Mouse (Mus musculus): ENCODE data around the gene Tbpl1.

The Tbpl1 gene

GRCm38 (mm10) chr10:22696864-22697263 is 34.9 kb downstream of the Tbpl1 start:
- Histone ChIP-seq H3K36me3 (ENCODE audit: control insufficient read depth, insufficient read depth, low read length, poor library complexity, severe bottlenecking) (no peaks in the 10 kb centered on the region), H3K27me3 (ENCODE audit: control insufficient read depth, insufficient read depth, low read length, poor library complexity, severe bottlenecking) (no peaks in the 10 kb centered on the region)
- DNase-seq (ENCODE audit: low read depth, low spot score), result no peak

- DNase-seq (ENCODE audit: low read depth, low spot score), result no peak
- no peaks in the 10 kb centered on the region for H3K36me3 ChIP-seq (ENCODE audit: control insufficient read depth, insufficient read depth, low read length, poor library complexity, severe bottlenecking)
- no peaks in the 10 kb centered on the region for H3K27me3 ChIP-seq (ENCODE audit: control insufficient read depth, insufficient read depth, low read length, poor library complexity, severe bottlenecking)
Measured at GRCm38 (mm10) chr10:22696236-22696635, 35.5 kb downstream of the Tbpl1 start.

GRCm38 (mm10) chr10:22675848-22676630 is 55.7 kb downstream of the Tbpl1 start:
- H3K27me3 ChIP-seq (ENCODE audit: control insufficient read depth, insufficient read depth, low read length, poor library complexity, severe bottlenecking), result no peaks in the 10 kb centered on the region
- DNase-seq (ENCODE audit: low read depth, low spot score), result no peak
- H3K36me3 ChIP-seq (ENCODE audit: control insufficient read depth, insufficient read depth, low read length, poor library complexity, severe bottlenecking), result no peaks in the 10 kb centered on the region

- no peak for DNase-seq (ENCODE audit: low read depth, low spot score)
- H3K36me3 ChIP-seq (ENCODE audit: control insufficient read depth, insufficient read depth, low read length, poor library complexity, severe bottlenecking), result no peaks in the 10 kb centered on the region
- H3K27me3 ChIP-seq (ENCODE audit: control insufficient read depth, insufficient read depth, low read length, poor library complexity, severe bottlenecking), result no peaks in the 10 kb centered on the region
Measured at GRCm38 (mm10) chr10:22674176-22674575, 57.6 kb downstream of the Tbpl1 start.

DNA sequence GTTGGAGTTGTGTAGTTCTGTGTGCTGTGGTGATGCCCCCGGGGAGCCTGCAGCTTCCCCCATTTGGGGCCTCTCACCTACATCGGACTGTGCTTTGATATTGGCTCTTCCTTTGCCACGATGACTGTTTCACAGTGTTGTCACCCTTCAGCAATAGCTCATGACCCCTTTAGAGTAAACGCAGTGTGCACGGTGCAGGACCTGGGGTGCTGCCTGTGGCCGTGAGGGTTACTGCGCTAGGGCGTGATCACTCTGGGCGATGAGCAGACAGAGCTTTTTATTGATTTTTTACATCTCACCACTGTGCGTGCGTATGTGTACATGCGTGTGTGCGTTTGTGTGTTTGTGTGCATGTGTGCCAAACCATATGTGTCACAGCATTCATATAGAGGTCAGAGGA is 63.2 kb downstream of the Tbpl1 start:
- Histone ChIP-seq H3K27me3 (ENCODE audit: control insufficient read depth, insufficient read depth, low read length, poor library complexity, severe bottlenecking) (no peaks in the 10 kb centered on the region), H3K36me3 (ENCODE audit: control insufficient read depth, insufficient read depth, low read length, poor library complexity, severe bottlenecking) (no peaks in the 10 kb centered on the region)
- no peak for DNase-seq (ENCODE audit: low read depth, low spot score)

GRCm38 (mm10) chr10:22660286-22661000 is 71.3 kb downstream of the Tbpl1 start:
- Histone ChIP-seq H3K36me3 (ENCODE audit: control insufficient read depth, insufficient read depth, low read length, poor library complexity, severe bottlenecking) (no peaks in the 10 kb centered on the region), H3K27me3 (ENCODE audit: control insufficient read depth, insufficient read depth, low read length, poor library complexity, severe bottlenecking) (no peaks in the 10 kb centered on the region)
- DNase-seq (ENCODE audit: low read depth, low spot score), result no peak

DNA sequence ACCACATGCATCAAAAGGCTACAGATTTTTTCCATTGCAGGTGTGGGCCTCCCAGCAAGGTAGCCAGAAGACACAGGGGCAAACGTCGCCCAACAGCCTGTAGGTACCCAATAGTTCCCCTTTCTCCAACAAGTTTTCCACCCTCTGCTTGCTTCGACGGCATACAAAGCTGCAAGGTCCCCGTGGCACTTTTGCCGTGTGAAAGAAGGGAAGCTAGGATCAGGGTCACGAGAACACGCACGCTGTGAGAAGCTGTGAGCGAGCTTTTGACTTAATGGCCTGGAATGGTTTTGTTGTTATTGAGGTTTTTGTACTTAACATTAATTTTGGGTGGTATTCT is 72.4 kb downstream of the Tbpl1 start:
- Histone ChIP-seq H3K27me3 (ENCODE audit: control insufficient read depth, insufficient read depth, low read length, poor library complexity, severe bottlenecking) (no peaks in the 10 kb centered on the region), H3K36me3 (ENCODE audit: control insufficient read depth, insufficient read depth, low read length, poor library complexity, severe bottlenecking) (no peaks in the 10 kb centered on the region)
- DNase-seq (ENCODE audit: low read depth, low spot score), result no peak

DNA sequence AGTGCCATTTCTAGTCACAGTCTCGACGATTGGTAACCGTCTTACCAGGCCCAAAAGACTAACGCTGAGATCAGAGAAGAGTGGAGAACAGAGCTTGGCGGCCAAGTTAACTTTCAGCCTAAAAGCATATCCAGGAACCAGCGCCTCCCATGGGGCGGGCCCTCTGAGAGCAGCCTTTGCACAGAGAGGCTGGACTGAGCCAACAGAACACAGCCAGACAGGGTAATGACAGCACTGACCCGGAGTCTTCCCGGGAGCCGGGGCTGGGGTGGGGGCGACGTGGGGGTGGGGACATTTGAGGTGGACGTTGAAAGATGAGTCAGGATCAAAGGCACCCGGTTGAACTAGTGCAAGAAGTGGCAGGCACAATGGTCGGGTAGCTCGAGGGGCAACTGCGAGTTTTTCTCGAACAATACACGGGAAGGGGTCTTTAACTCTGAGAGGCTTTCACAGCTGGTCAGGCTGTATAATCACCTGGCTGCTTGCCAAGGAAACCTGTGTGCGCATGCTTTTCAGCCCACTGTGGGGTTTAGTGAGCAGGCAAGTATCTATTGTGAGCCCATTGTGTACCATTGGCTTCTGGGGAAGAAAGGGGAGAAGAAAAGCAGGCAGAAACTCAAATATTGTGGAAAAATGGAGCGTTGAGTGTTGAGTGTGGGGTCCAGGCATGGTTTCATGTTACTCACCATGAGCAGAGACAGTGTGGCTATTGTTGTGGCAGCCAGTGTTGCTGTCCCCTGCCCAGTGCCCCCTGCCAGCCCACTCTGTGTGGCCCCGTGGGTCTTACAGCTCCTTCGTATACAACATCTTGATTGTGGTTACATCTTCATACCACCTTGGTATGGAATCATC is 73.0 kb downstream of the Tbpl1 start:
- no peak for DNase-seq (ENCODE audit: low read depth, low spot score)
- Histone ChIP-seq H3K36me3 (ENCODE audit: control insufficient read depth, insufficient read depth, low read length, poor library complexity, severe bottlenecking) (no peaks in the 10 kb centered on the region), H3K27me3 (ENCODE audit: control insufficient read depth, insufficient read depth, low read length, poor library complexity, severe bottlenecking) (no peaks in the 10 kb centered on the region)

Measured in splenic B cell, adult 2 months (primary cell).